Comparison of ENCODE assay signal across 8 mouse cellular contexts in the genomic region with DNA sequence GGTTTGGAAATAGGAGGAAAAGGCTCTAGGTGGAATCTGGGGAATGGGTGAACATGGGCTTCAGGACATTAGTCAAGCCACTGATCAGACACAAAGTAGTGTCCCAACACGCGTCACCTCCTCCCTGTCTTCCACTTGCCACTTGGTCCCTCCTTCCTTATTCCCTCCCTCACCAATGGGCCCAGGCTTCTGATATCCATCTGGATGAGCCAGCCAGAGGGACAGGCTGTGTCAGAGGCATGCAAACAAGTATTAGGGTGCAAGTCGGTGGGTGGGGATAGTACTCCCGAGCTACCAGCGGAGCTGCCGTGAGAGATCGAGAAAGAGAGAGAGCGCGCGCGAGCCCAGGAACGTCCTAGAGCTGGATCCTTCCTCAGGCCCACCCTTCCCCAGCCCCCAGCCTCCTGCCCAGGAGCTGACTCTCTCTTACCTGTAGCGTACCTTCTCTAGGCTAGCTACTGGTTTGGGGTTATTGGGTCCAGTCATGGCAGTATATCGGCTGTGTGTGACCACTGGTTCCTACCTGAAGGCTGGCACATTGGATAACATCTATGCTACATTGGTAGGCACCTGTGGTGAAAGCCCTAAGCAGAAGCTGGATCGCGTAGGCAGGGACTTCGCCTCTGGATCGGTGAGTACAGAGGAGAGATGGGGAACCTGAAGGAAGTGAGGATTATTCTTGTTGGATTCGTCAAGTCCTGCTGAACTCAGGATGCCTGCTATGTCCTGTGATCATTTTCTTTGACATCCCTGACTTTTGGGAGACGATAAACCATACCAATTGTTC. TPM values are rescaled to one million over a fixed set of nuclear protein-coding genes. Genes with fewer than 3 reads are reported as not detected.
DNase-seq lines count a peak whose midpoint lies in the region; ATAC-seq and TF ChIP-seq lines count a peak whose summit lies in the region.

No protein-coding gene starts in this region.

- peak overlapping the region; percentile 75 for H3K9ac ChIP-seq in heart, embryonic 16.5 days (ENCODE audit: low read length)
- no peak overlapping the region for H3K9ac ChIP-seq in lung, postnatal 0 days (replicated peaks; ENCODE audit: low read depth)

- H3K4me2 ChIP-seq in heart, embryonic 16.5 days (ENCODE audit: low read depth, low read length), result peak overlapping the region; percentile 95
- H3K4me2 ChIP-seq in lung, postnatal 0 days (replicated peaks; ENCODE audit: low read depth, low read length), result peak overlapping the region; percentile 59

- 19% methylated on average over 20 of the region's 20 CpGs for WGBS in heart, embryonic 16.5 days
- WGBS in lung, postnatal 0 days, result 8% methylated on average over 20 of the region's 20 CpGs

- H3K27me3 ChIP-seq in testis, adult 2 months (ENCODE audit: control insufficient read depth, insufficient read depth, low read length), result no peaks in the 10 kb centered on the region
- no peaks in the 10 kb centered on the region for H3K27me3 ChIP-seq in heart, embryonic 16.5 days (ENCODE audit: control insufficient read depth, insufficient read depth, low read length)
- H3K27me3 ChIP-seq in lung, postnatal 0 days (replicated peaks; ENCODE audit: insufficient read depth, low read length), result no peaks in the 10 kb centered on the region

- no peaks in the 10 kb centered on the region for H3K36me3 ChIP-seq in testis, adult 2 months (ENCODE audit: control insufficient read depth, insufficient read depth, low read length)
- no peaks in the 10 kb centered on the region for H3K36me3 ChIP-seq in heart, embryonic 16.5 days (ENCODE audit: control insufficient read depth, insufficient read depth)
- H3K36me3 ChIP-seq in lung, postnatal 0 days (ENCODE audit: insufficient read depth, low read length), result no peaks in the 10 kb centered on the region

- TF ChIP-seq EP300 in lung, postnatal 0 days (IDR thresholded peaks at IDR 0.05), result no peak

- no peak overlapping the region for H3K27ac ChIP-seq in testis, adult 2 months (ENCODE audit: control insufficient read depth, insufficient read depth, low read depth, low read length)
- no peak overlapping the region; the same call in 1 of the 2 replicates for H3K27ac ChIP-seq in heart, embryonic 16.5 days (ENCODE audit: low read length)
- no peak overlapping the region for H3K27ac ChIP-seq in lung, postnatal 0 days (ENCODE audit: low read length)

- peak overlapping the region; percentile 59 for H3K4me3 ChIP-seq in testis, adult 2 months (ENCODE audit: control insufficient read depth, low read depth, low read length)
- H3K4me3 ChIP-seq in heart, embryonic 16.5 days (ENCODE audit: low read length), result peak overlapping the region; percentile 71
- peak overlapping the region; percentile 40 for H3K4me3 ChIP-seq in lung, postnatal 0 days (ENCODE audit: low read depth, low read length)

- no peak for TF ChIP-seq CTCF in testis, adult 2 months (IDR thresholded peaks at IDR 0.05; ENCODE audit: control insufficient read depth, insufficient read depth, insufficient replicate concordance, low read depth, low read length)
- TF ChIP-seq CTCF in lung, postnatal 0 days (IDR thresholded peaks at IDR 0.05), result no peak

- TF ChIP-seq POLR2A in testis, adult 2 months (IDR thresholded peaks at IDR 0.05; ENCODE audit: control insufficient read depth, low read depth, low read length), result no peak

- 0 out of 2 replicates have a peak, but pooled peaks have one; percentile 21 for ATAC-seq in cerebellum, adult (ENCODE audit: insufficient number of reproducible peaks, low FRiP score, low TSS enrichment)
- no peak for ATAC-seq in heart, embryonic 16.5 days (replicated peaks; ENCODE audit: extremely low read depth, insufficient read depth, low FRiP score)
- no peak for ATAC-seq in lung, postnatal 0 days

- H3K4me1 ChIP-seq in testis, adult 2 months (ENCODE audit: control insufficient read depth, insufficient read depth, low read length), result peaks cover 24% of the 10 kb centered on the region
- H3K4me1 ChIP-seq in heart, embryonic 16.5 days (ENCODE audit: control insufficient read depth, insufficient read depth, low read length), result peaks cover 15% of the 10 kb centered on the region
- peaks cover 9% of the 10 kb centered on the region; the same call in 1 of the 2 replicates for H3K4me1 ChIP-seq in lung, postnatal 0 days (ENCODE audit: insufficient read depth, low read depth, low read length)

- no peaks in the 10 kb centered on the region for H3K9me3 ChIP-seq in heart, embryonic 16.5 days (replicated peaks; ENCODE audit: control insufficient read depth, low read length)
- H3K9me3 ChIP-seq in lung, postnatal 0 days (ENCODE audit: low read length), result no peaks in the 10 kb centered on the region

- no peak for DNase-seq in cerebellum, postnatal 4 days (ENCODE audit: low spot score in 2 of 2)
- no peak for DNase-seq in testis, postnatal 10 days (ENCODE audit: low spot score)
- peak; percentile 28 for DNase-seq in lung, postnatal 0 days (ENCODE audit: low spot score)
- peak; percentile 17 for DNase-seq in thymus, postnatal 25 days
- no peak for DNase-seq in gastrocnemius, postnatal 10 days

RNA-seq across cellular contexts. Expression of a gene that starts 0.4 kb away (rescaled TPM):
- polyA plus RNA-seq in testis, adult 2 months (2012; rRNA removed), result 6.1 and 7.0 TPM in 2 replicates
- 0.08 and 0.26 TPM in 2 replicates for polyA plus RNA-seq in heart, embryonic 16.5 days (2015; fragmentation: Nextera tagmentation; extraction: Ambion mirVana)
- 0.13 and 0.44 TPM in 2 replicates for polyA plus RNA-seq in lung, postnatal 0 days (2015; fragmentation: Nextera tagmentation; extraction: Ambion mirVana)
- under 1 TPM in 1 of 2 experiments, not detected in 1; 0.27 TPM for total RNA-seq in gastrocnemius, postnatal 10 days (2021)

RNA-seq across cellular contexts. Expression of a gene that starts 3.7 kb away (rescaled TPM):
- 0.24 and 0.28 TPM in 2 replicates for polyA plus RNA-seq in testis, adult 2 months (2012; rRNA removed)
- polyA plus RNA-seq in heart, embryonic 16.5 days (2015; fragmentation: Nextera tagmentation; extraction: Ambion mirVana), result 0.41 and 0.72 TPM in 2 replicates
- polyA plus RNA-seq in lung, postnatal 0 days (2015; fragmentation: Nextera tagmentation; extraction: Ambion mirVana), result 0.42 and 0.50 TPM in 2 replicates
- total RNA-seq in gastrocnemius, postnatal 10 days (2021), result under 1 TPM; 0.27 to 0.49 TPM

RNA-seq across cellular contexts. Expression of a gene that starts 5.9 kb away (rescaled TPM):
- polyA plus RNA-seq in testis, adult 2 months (2012; rRNA removed), result 0.17 TPM in 2 replicates
- polyA plus RNA-seq in heart, embryonic 16.5 days (2015; fragmentation: Nextera tagmentation; extraction: Ambion mirVana), result 0.50 TPM in 2 replicates
- polyA plus RNA-seq in lung, postnatal 0 days (2015; fragmentation: Nextera tagmentation; extraction: Ambion mirVana), result 0.38 and 0.49 TPM in 2 replicates
- total RNA-seq in gastrocnemius, postnatal 10 days (2021), result not detected

RNA-seq across cellular contexts. Expression of a gene that starts 30.7 kb away (rescaled TPM):
- 0.29 and 0.49 TPM in 2 replicates for polyA plus RNA-seq in testis, adult 2 months (2012; rRNA removed)
- polyA plus RNA-seq in heart, embryonic 16.5 days (2015; fragmentation: Nextera tagmentation; extraction: Ambion mirVana), result not detected in 2 replicates
- polyA plus RNA-seq in lung, postnatal 0 days (2015; fragmentation: Nextera tagmentation; extraction: Ambion mirVana), result not detected in 2 replicates
- not detected for total RNA-seq in gastrocnemius, postnatal 10 days (2021)

RNA-seq across cellular contexts. Expression of a gene that starts 31.1 kb away (rescaled TPM):
- polyA plus RNA-seq in testis, adult 2 months (2012; rRNA removed), result 103 and 106 TPM in 2 replicates
- 19.6 and 21.9 TPM in 2 replicates for polyA plus RNA-seq in heart, embryonic 16.5 days (2015; fragmentation: Nextera tagmentation; extraction: Ambion mirVana)
- polyA plus RNA-seq in lung, postnatal 0 days (2015; fragmentation: Nextera tagmentation; extraction: Ambion mirVana), result 16.6 and 30.0 TPM in 2 replicates
- 10 to 100 TPM; 17.5 to 78.6 TPM for total RNA-seq in gastrocnemius, postnatal 10 days (2021)

Comparison
In these comparisons a context has a peak if more than half of its experiments do, and no peak if none do; other contexts are left out.
1. DNase-seq: peak in lung, postnatal 0 days (single experiment) and thymus, postnatal 25 days (single experiment); none in cerebellum, postnatal 4 days (0 of 2), testis, postnatal 10 days (single experiment) and gastrocnemius, postnatal 10 days (single experiment).
2. Peak in every context shown above with its lines, with median percentiles within 50 percentile points of each other: H3K4me3 ChIP-seq.